ENCODE assay signal across 29 mouse cellular contexts in the genomic region with DNA sequence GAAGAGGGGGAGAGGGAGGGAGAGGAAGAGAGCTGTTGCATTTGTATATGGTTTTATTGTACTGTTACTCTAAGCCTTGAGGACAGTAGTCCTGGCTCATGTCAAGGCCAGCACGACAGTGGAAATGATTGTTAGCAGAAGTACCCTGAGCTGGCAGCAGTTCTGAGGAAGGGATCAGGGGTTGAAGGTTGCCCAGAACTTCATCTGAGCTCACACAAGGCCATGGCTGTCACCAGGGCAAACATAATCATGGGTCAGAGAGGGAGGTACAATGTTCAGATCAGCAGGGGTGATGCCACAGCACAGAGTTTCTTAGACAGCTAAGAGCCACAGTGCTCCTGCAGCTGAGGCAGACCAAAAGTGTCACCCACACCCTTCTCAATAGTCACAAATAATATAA.
DNase-seq lines count a peak whose midpoint lies in the region; ATAC-seq and TF ChIP-seq lines count a peak whose summit lies in the region.
"Had no signal": no experiment of that assay in that cellular context is flagged by ENCODE, and none has a peak within 500 bp of the region (broad histone marks: within the 10 kb centered on the region; RNA-seq: fewer than 3 reads in every experiment).

No protein-coding gene starts in this region.

- H3K9me3 ChIP-seq in liver, embryonic 11.5 days (ENCODE audit: control insufficient read depth, low read length) = no peaks in the 10 kb centered on the region
- no peaks in the 10 kb centered on the region for H3K9me3 ChIP-seq in stomach, embryonic 15.5 days
- no peaks in the 10 kb centered on the region for H3K9me3 ChIP-seq in stomach, postnatal 0 days (ENCODE audit: control insufficient read depth, low read length)
- H3K9me3 ChIP-seq: embryonic facial prominence, embryonic 12.5 days; forebrain, embryonic 15.5 days; hindbrain, embryonic 12.5 days; liver, embryonic 13.5 days; midbrain, embryonic 15.5 days; neural tube, embryonic 12.5 days had no signal

- TF ChIP-seq POLR2A in liver, adult 2 months (IDR thresholded peaks at IDR 0.05; ENCODE audit: extremely low read depth, insufficient read depth, low read length) = no peak

- no peaks in the 10 kb centered on the region for H3K79me2 ChIP-seq in liver, adult 2 months (ENCODE audit: control insufficient read depth, insufficient read depth, low read length)

- ATAC-seq in liver, embryonic 11.5 days (replicated peaks; ENCODE audit: low FRiP score) = no peak
- 0 out of 2 replicates have a peak, but pooled peaks have one; percentile 29 for ATAC-seq in stomach, embryonic 15.5 days (ENCODE audit: insufficient read depth, low FRiP score, low read depth)
- ATAC-seq in stomach, postnatal 0 days (ENCODE audit: low FRiP score, low TSS enrichment) = no peak
- no peak for ATAC-seq in cerebellum, adult (ENCODE audit: insufficient number of reproducible peaks, low FRiP score, low TSS enrichment)
- ATAC-seq: forebrain, embryonic 15.5 days; hindbrain, postnatal 0 days; midbrain, embryonic 15.5 days had no signal

- H3K27ac ChIP-seq in liver, adult 2 months (replicated peaks; ENCODE audit: insufficient read depth, low read depth, low read length) = no peak overlapping the region
- H3K27ac ChIP-seq in liver, embryonic 11.5 days (ENCODE audit: low read depth, low read length) = no peak overlapping the region
- no peak overlapping the region for H3K27ac ChIP-seq in stomach, embryonic 15.5 days
- H3K27ac ChIP-seq in stomach, postnatal 0 days (replicated peaks) = no peak overlapping the region
- H3K27ac ChIP-seq: embryonic facial prominence, embryonic 12.5 days; forebrain, embryonic 15.5 days; gastrocnemius, adult 2 months; hindbrain, embryonic 12.5 days; hindbrain, postnatal 0 days; liver, embryonic 13.5 days; midbrain, embryonic 15.5 days; neural tube, embryonic 12.5 days had no signal

- H3K36me3 ChIP-seq in liver, adult 2 months (ENCODE audit: control insufficient read depth, insufficient read depth, low read length) = no peaks in the 10 kb centered on the region
- H3K36me3 ChIP-seq in liver, embryonic 11.5 days (ENCODE audit: control insufficient read depth, insufficient read depth, low read length) = no peaks in the 10 kb centered on the region
- H3K36me3 ChIP-seq in stomach, embryonic 15.5 days = no peaks in the 10 kb centered on the region
- H3K36me3 ChIP-seq in stomach, postnatal 0 days (ENCODE audit: control insufficient read depth, insufficient read depth, low read length) = no peaks in the 10 kb centered on the region
- H3K36me3 ChIP-seq: embryonic facial prominence, embryonic 12.5 days; forebrain, embryonic 15.5 days; hindbrain, embryonic 12.5 days; liver, embryonic 13.5 days; midbrain, embryonic 15.5 days; neural tube, embryonic 12.5 days had no signal

- no peak overlapping the region for H3K4me2 ChIP-seq in liver, embryonic 11.5 days
- no peak overlapping the region for H3K4me2 ChIP-seq in stomach, embryonic 15.5 days
- H3K4me2 ChIP-seq in stomach, postnatal 0 days (replicated peaks; ENCODE audit: low read depth) = no peak overlapping the region
- H3K4me2 ChIP-seq: embryonic facial prominence, embryonic 12.5 days; forebrain, embryonic 15.5 days; heart, embryonic 11.5 days; hindbrain, embryonic 12.5 days; liver, embryonic 13.5 days; lung, embryonic 14.5 days; midbrain, embryonic 15.5 days; neural tube, embryonic 12.5 days had no signal

- H3K4me3 ChIP-seq in liver, adult 2 months (ENCODE audit: insufficient read depth, low read depth, low read length) = no peak overlapping the region
- H3K4me3 ChIP-seq in liver, embryonic 11.5 days (ENCODE audit: low read depth, low read length) = no peak overlapping the region
- no peak overlapping the region for H3K4me3 ChIP-seq in stomach, embryonic 15.5 days (replicated peaks)
- H3K4me3 ChIP-seq in stomach, postnatal 0 days (ENCODE audit: low read depth, low read length) = no peak overlapping the region
- H3K4me3 ChIP-seq: embryonic facial prominence, embryonic 12.5 days; forebrain, embryonic 15.5 days; gastrocnemius, adult 2 months; hindbrain, embryonic 12.5 days; liver, embryonic 13.5 days; midbrain, embryonic 15.5 days; neural tube, embryonic 12.5 days had no signal

- no peak for TF ChIP-seq EP300 in stomach, postnatal 0 days (optimal IDR thresholded peaks at IDR 0.05)

- no peak for TF ChIP-seq CTCF in liver, adult 2 months (IDR thresholded peaks at IDR 0.05; ENCODE audit: low read depth, low read length)
- no peak for TF ChIP-seq CTCF in stomach, postnatal 0 days (IDR thresholded peaks at IDR 0.05; ENCODE audit: low read depth)

- no peaks in the 10 kb centered on the region for H3K4me1 ChIP-seq in liver, adult 2 months (ENCODE audit: control insufficient read depth, insufficient read depth, low read length)
- no peaks in the 10 kb centered on the region for H3K4me1 ChIP-seq in liver, embryonic 11.5 days (replicated peaks; ENCODE audit: control insufficient read depth, insufficient read depth, low read length)
- no peaks in the 10 kb centered on the region for H3K4me1 ChIP-seq in stomach, embryonic 15.5 days
- H3K4me1 ChIP-seq in stomach, postnatal 0 days (replicated peaks; ENCODE audit: control insufficient read depth, insufficient read depth) = no peaks in the 10 kb centered on the region
- H3K4me1 ChIP-seq: embryonic facial prominence, embryonic 12.5 days; forebrain, embryonic 15.5 days; liver, embryonic 13.5 days; midbrain, embryonic 15.5 days had no signal

- WGBS in liver, adult 2 months = 8% methylated on average over 1 of the region's 1 CpGs
- WGBS in liver, embryonic 11.5 days = 41% methylated on average over 1 of the region's 1 CpGs
- WGBS in stomach, embryonic 15.5 days = 34% methylated on average over 1 of the region's 1 CpGs
- WGBS in stomach, postnatal 0 days = 33% methylated on average over 1 of the region's 1 CpGs

- peak; percentile 91 for DNase-seq in liver, adult 2 months (ENCODE audit: extremely low read depth, low read depth, low spot score)
- no peak for DNase-seq in liver, embryonic 11.5 days (ENCODE audit: low spot score)
- no peak for DNase-seq in stomach, postnatal 0 days (ENCODE audit: low spot score)
- peak; percentile 41 for DNase-seq in adrenal gland, postnatal 25 days
- DNase-seq: B cell, adult 2 months; cerebellum, adult 11 months; cerebellum, adult 9-10 months; cerebellum, postnatal 36 days; gastrocnemius, adult 2 months; gastrocnemius, postnatal 36 days; heart, adult 18-20 months; heart, postnatal 36 days; kidney, adult 18-20 months; kidney, postnatal 14 days; layer of hippocampus, adult 9-11 months; liver, embryonic 13.5 days; lung, embryonic 14.5 days; lung, postnatal 14 days; right cerebral cortex, postnatal 4 days; thymus, postnatal 4 days had no signal

- H3K9ac ChIP-seq in liver, adult 2 months (ENCODE audit: low read depth, low read length) = no peak overlapping the region
- H3K9ac ChIP-seq in liver, embryonic 11.5 days (ENCODE audit: low read depth, low read length) = no peak overlapping the region
- H3K9ac ChIP-seq in stomach, embryonic 15.5 days = no peak overlapping the region
- H3K9ac ChIP-seq in stomach, postnatal 0 days (ENCODE audit: low read length) = no peak overlapping the region
- H3K9ac ChIP-seq: embryonic facial prominence, embryonic 12.5 days; forebrain, embryonic 15.5 days; hindbrain, embryonic 12.5 days; liver, embryonic 13.5 days; lung, embryonic 14.5 days; midbrain, embryonic 15.5 days; neural tube, embryonic 12.5 days had no signal

- no peaks in the 10 kb centered on the region for H3K27me3 ChIP-seq in liver, adult 2 months (ENCODE audit: control insufficient read depth, insufficient read depth, low read length)
- no peaks in the 10 kb centered on the region for H3K27me3 ChIP-seq in liver, embryonic 11.5 days (replicated peaks; ENCODE audit: control insufficient read depth, insufficient read depth, low read length)
- no peaks in the 10 kb centered on the region for H3K27me3 ChIP-seq in stomach, embryonic 15.5 days (replicated peaks)
- no peaks in the 10 kb centered on the region for H3K27me3 ChIP-seq in stomach, postnatal 0 days (ENCODE audit: control insufficient read depth, insufficient read depth, low read length)
- H3K27me3 ChIP-seq: embryonic facial prominence, embryonic 12.5 days; forebrain, embryonic 15.5 days; hindbrain, embryonic 12.5 days; liver, embryonic 13.5 days; midbrain, embryonic 15.5 days; neural tube, embryonic 12.5 days had no signal

Comparison
In these comparisons a context has a peak if more than half of its experiments do, and no peak if none do; other contexts are left out.
1. DNase-seq: peak in liver, adult 2 months (single experiment) and adrenal gland, postnatal 25 days (single experiment); none in liver, embryonic 11.5 days (single experiment) and stomach, postnatal 0 days (single experiment).